Mouse (Mus musculus): Measurements from ENCODE around the gene Veph1. TPM values are rescaled to one million over a fixed set of nuclear protein-coding genes. Genes with fewer than 3 reads are reported as not detected.

Veph1 gene
- polyA plus RNA-seq, 1 experiment from 2014 or later: 1.7 TPM

- ATAC-seq (ENCODE audit: insufficient number of reproducible peaks, low FRiP score, low TSS enrichment, low read depth): peak; percentile 84
- peak overlapping the region; percentile 79 for H3K27ac ChIP-seq (replicated peaks)
- no peaks in the 10 kb centered on the region for H3K9me3 ChIP-seq (replicated peaks)
- H3K27me3 ChIP-seq: no peaks in the 10 kb centered on the region
- under 1% methylated on average over 54 of the region's 54 CpGs for WGBS
- H3K4me3 ChIP-seq (replicated peaks): peak overlapping the region; percentile 57
- peaks cover 12% of the 10 kb centered on the region for H3K4me1 ChIP-seq
- H3K36me3 ChIP-seq: no peaks in the 10 kb centered on the region
- H3K4me2 ChIP-seq (replicated peaks): peak overlapping the region; percentile 95
- H3K9ac ChIP-seq: peak overlapping the region; percentile 57
Observed at GRCm38 (mm10) chr3:66220554-66221242, 75.9 kb downstream of the Veph1 start.

GRCm38 (mm10) chr3:66219655-66220191, 76.9 kb downstream of the Veph1 start, which contains the start of gene Ptx3:
TSS of gene Ptx3 (plus strand) at chr3:66219910.
- H3K36me3 ChIP-seq: no peaks in the 10 kb centered on the region
- H3K4me1 ChIP-seq: peaks cover 12% of the 10 kb centered on the region
- no peak for ATAC-seq (ENCODE audit: insufficient number of reproducible peaks, low FRiP score, low TSS enrichment, low read depth)
- H3K9me3 ChIP-seq (replicated peaks): no peaks in the 10 kb centered on the region
- H3K4me2 ChIP-seq (replicated peaks): peak within 1 kb of the TSS; percentile 95
- peak within 1 kb of the TSS; percentile 57 for H3K9ac ChIP-seq
- H3K27ac ChIP-seq (replicated peaks): peak within 1 kb of the TSS; percentile 79
- 4% methylated on average over 20 of the region's 20 CpGs for WGBS
- peak within 1 kb of the TSS; percentile 57 for H3K4me3 ChIP-seq (replicated peaks)
- no peaks in the 10 kb centered on the region for H3K27me3 ChIP-seq

GRCm38 (mm10) chr3:66215759-66216158, 80.9 kb downstream of the Veph1 start:
- peaks cover 4% of the 10 kb centered on the region; the same call in 1 of the 2 replicates for H3K4me1 ChIP-seq
- H3K4me2 ChIP-seq (replicated peaks): 0 out of 2 replicates have a peak overlapping the region, but pooled peaks have one; percentile 15
- no peaks in the 10 kb centered on the region for H3K36me3 ChIP-seq
- H3K27me3 ChIP-seq: no peaks in the 10 kb centered on the region
- no peak for ATAC-seq (ENCODE audit: insufficient number of reproducible peaks, low FRiP score, low TSS enrichment, low read depth)
- 16% methylated on average over 8 of the region's 8 CpGs for WGBS
- peak overlapping the region; percentile 23; the same call in 1 of the 2 replicates for H3K27ac ChIP-seq (replicated peaks)
- H3K4me3 ChIP-seq (replicated peaks): no peak overlapping the region
- no peak overlapping the region for H3K9ac ChIP-seq
- H3K9me3 ChIP-seq (replicated peaks): no peaks in the 10 kb centered on the region

GRCm38 (mm10) chr3:66213524-66213923, 83.1 kb downstream of the Veph1 start:
- peaks cover 4% of the 10 kb centered on the region; the same call in 1 of the 2 replicates for H3K4me1 ChIP-seq
- no peak for ATAC-seq (ENCODE audit: insufficient number of reproducible peaks, low FRiP score, low TSS enrichment, low read depth)
- WGBS: 100% methylated on average over 1 of the region's 1 CpGs

GRCm38 (mm10) chr3:66208836-66209573, 87.6 kb downstream of the Veph1 start:
- no peak for ATAC-seq (ENCODE audit: insufficient number of reproducible peaks, low FRiP score, low TSS enrichment, low read depth)
- Histone ChIP-seq H3K4me3 (replicated peaks) (no peak overlapping the region), H3K4me1 (no peaks in the 10 kb centered on the region), H3K9ac (no peak overlapping the region), H3K4me2 (replicated peaks) (no peak overlapping the region), H3K27ac (replicated peaks) (no peak overlapping the region), H3K9me3 (replicated peaks) (no peaks in the 10 kb centered on the region), H3K27me3 (no peaks in the 10 kb centered on the region), H3K36me3 (no peaks in the 10 kb centered on the region)
- WGBS: 77% methylated on average over 4 of the region's 4 CpGs

More at GRCm38 (mm10) chr3:66213524-66213923, 83.1 kb downstream of the Veph1 start:
- no peaks in the 10 kb centered on the region for H3K9me3 ChIP-seq (replicated peaks)
- no peaks in the 10 kb centered on the region for H3K27me3 ChIP-seq
- H3K36me3 ChIP-seq: no peaks in the 10 kb centered on the region
- no peak overlapping the region for H3K4me2 ChIP-seq (replicated peaks)
- H3K4me3 ChIP-seq (replicated peaks): no peak overlapping the region
- H3K9ac ChIP-seq: no peak overlapping the region
- no peak overlapping the region for H3K27ac ChIP-seq (replicated peaks)

GRCm38 (mm10) chr3:66193910-66194562, 102.6 kb downstream of the Veph1 start:
- H3K4me2 ChIP-seq (replicated peaks): no peak overlapping the region
- no peak overlapping the region for H3K27ac ChIP-seq (replicated peaks)
- no peak for ATAC-seq (ENCODE audit: insufficient number of reproducible peaks, low FRiP score, low TSS enrichment, low read depth)
- no peaks in the 10 kb centered on the region for H3K4me1 ChIP-seq
- H3K9ac ChIP-seq: no peak overlapping the region
- no peak overlapping the region for H3K4me3 ChIP-seq (replicated peaks)
- no peaks in the 10 kb centered on the region for H3K36me3 ChIP-seq
- no peaks in the 10 kb centered on the region for H3K9me3 ChIP-seq (replicated peaks)
- 51% methylated on average over 3 of the region's 3 CpGs for whole genome bisulfite sequencing
- H3K27me3 ChIP-seq: no peaks in the 10 kb centered on the region

- Histone ChIP-seq H3K4me3 (replicated peaks) (no peak overlapping the region), H3K27ac (replicated peaks) (no peak overlapping the region), H3K9me3 (replicated peaks) (no peaks in the 10 kb centered on the region), H3K4me2 (replicated peaks) (no peak overlapping the region), H3K27me3 (no peaks in the 10 kb centered on the region), H3K4me1 (no peaks in the 10 kb centered on the region), H3K36me3 (no peaks in the 10 kb centered on the region), H3K9ac (no peak overlapping the region)
- WGBS: 56% methylated on average over 2 of the region's 2 CpGs
- no peak for ATAC-seq (ENCODE audit: insufficient number of reproducible peaks, low FRiP score, low TSS enrichment, low read depth)
Observed at GRCm38 (mm10) chr3:66179647-66180046, 117.0 kb downstream of the Veph1 start.

GRCm38 (mm10) chr3:66172907-66173306, 123.7 kb downstream of the Veph1 start:
- Histone ChIP-seq H3K9me3 (replicated peaks) (no peaks in the 10 kb centered on the region), H3K9ac (no peak overlapping the region), H3K4me1 (peaks cover 4% of the 10 kb centered on the region; the same call in 1 of the 2 replicates), H3K27me3 (no peaks in the 10 kb centered on the region), H3K4me2 (replicated peaks) (no peak overlapping the region), H3K4me3 (replicated peaks) (no peak overlapping the region), H3K27ac (replicated peaks) (no peak overlapping the region), H3K36me3 (no peaks in the 10 kb centered on the region)
- no peak for ATAC-seq (ENCODE audit: insufficient number of reproducible peaks, low FRiP score, low TSS enrichment, low read depth)
- 25% methylated on average over 5 of the region's 5 CpGs for WGBS

GRCm38 (mm10) chr3:66169873-66170538, 126.6 kb downstream of the Veph1 start:
- no peaks in the 10 kb centered on the region for H3K9me3 ChIP-seq (replicated peaks)
- no peaks in the 10 kb centered on the region for H3K36me3 ChIP-seq
- WGBS: 60% methylated on average over 3 of the region's 3 CpGs
- H3K4me1 ChIP-seq: peaks cover 4% of the 10 kb centered on the region; the same call in 1 of the 2 replicates
- no peak for ATAC-seq (ENCODE audit: insufficient number of reproducible peaks, low FRiP score, low TSS enrichment, low read depth)
- H3K27ac ChIP-seq (replicated peaks): no peak overlapping the region
- H3K4me2 ChIP-seq (replicated peaks): no peak overlapping the region
- no peak overlapping the region for H3K9ac ChIP-seq
- no peaks in the 10 kb centered on the region for H3K27me3 ChIP-seq
- no peak overlapping the region for H3K4me3 ChIP-seq (replicated peaks)

GRCm38 (mm10) chr3:66166606-66167290, 129.9 kb downstream of the Veph1 start:
- Histone ChIP-seq H3K36me3 (no peaks in the 10 kb centered on the region), H3K4me1 (peaks cover 9% of the 10 kb centered on the region), H3K4me2 (replicated peaks) (no peak overlapping the region), H3K27me3 (no peaks in the 10 kb centered on the region), H3K4me3 (replicated peaks) (no peak overlapping the region), H3K27ac (replicated peaks) (no peak overlapping the region), H3K9me3 (replicated peaks) (no peaks in the 10 kb centered on the region), H3K9ac (no peak overlapping the region)
- 47% methylated on average over 6 of the region's 6 CpGs for WGBS
- ATAC-seq (ENCODE audit: insufficient number of reproducible peaks, low FRiP score, low TSS enrichment, low read depth): no peak
